Mouse (Mus musculus) megakaryocyte, embryonic 14.5 days (primary cell): ENCODE results near the gene 4930535I16Rik.

Experiments
- FLI1 ChIP-seq: IDR thresholded peaks from 2 replicates; pipeline ENCODE4 v1.6.1; 2012; ENCODE audit warnings: low read length, inconsistent platforms, mixed read lengths
- GATA1 ChIP-seq: IDR thresholded peaks from 3 replicates; pipeline ENCODE4 v1.6.1; 2012; ENCODE audit warnings: mixed read lengths, low read length, inconsistent platforms, borderline replicate concordance

GRCm38 (mm10) chr4:123927961-123928360, 10.1 kb upstream of the 4930535I16Rik start:
- no peak; the same call in 2 of the 3 replicates for TF ChIP-seq GATA1
- peak; percentile 84 for TF ChIP-seq FLI1
